Mouse (Mus musculus) limb, embryonic 12.5 days (tissue): Measurements from ENCODE around the gene 7530416G11Rik. TPM values are rescaled to one million over a fixed set of nuclear protein-coding genes. Genes with fewer than 3 reads are reported as not detected.

Source experiments
- ATAC-seq: fragments of 200-750 bp; cut with Nextera tagmentation; 2 replicates; pipeline ENCODE4 v1.8.0; 2017; ENCODE audit warnings: low read depth, moderate TSS enrichment; ENCODE audit not compliant: insufficient number of reproducible peaks, insufficient read depth, low FRiP score, low TSS enrichment
- H3K27ac ChIP-seq: fragments of 300-500 bp; sonication (generic); 2 replicates; pipeline ENCODE4 v1.5.1; 2016; ENCODE audit warnings: mild to moderate bottlenecking, moderate library complexity
- H3K27me3 ChIP-seq: fragments of 300-500 bp; sonication (generic); 2 replicates; pipeline ENCODE4 v1.6.1; 2016; ENCODE audit warnings: mild to moderate bottlenecking, moderate library complexity
- H3K36me3 ChIP-seq: fragments of 300-500 bp; sonication (generic); 2 replicates; pipeline ENCODE4 v1.6.1; 2016; ENCODE audit warnings: mild to moderate bottlenecking, moderate library complexity
- H3K4me1 ChIP-seq: fragments of 300-500 bp; sonication (generic); replicated peaks from 2 replicates; pipeline ENCODE4 v1.6.1; 2016
- H3K4me2 ChIP-seq: fragments of 300-500 bp; sonication (generic); 2 replicates; pipeline ENCODE4 v1.6.1; 2016; ENCODE audit warnings: mild to moderate bottlenecking, moderate library complexity
- H3K4me3 ChIP-seq: fragments of 300-500 bp; sonication (generic); replicated peaks from 2 replicates; pipeline ENCODE4 v1.5.1; 2016; ENCODE audit warnings: mild to moderate bottlenecking
- H3K9ac ChIP-seq: fragments of 300-500 bp; sonication (generic); replicated peaks from 2 replicates; pipeline ENCODE4 v1.6.1; 2016; ENCODE audit warnings: mild to moderate bottlenecking, moderate library complexity
- H3K9me3 ChIP-seq: fragments of 300-500 bp; sonication (generic); 2 replicates; pipeline ENCODE4 v1.6.1; 2016; ENCODE audit warnings: mild to moderate bottlenecking, moderate library complexity
- WGBS: fragments of 180-500 bp; shearing (Covaris S2); methylation state at CpG from one replicate; pipeline ENCODE4 v1.1.7; 2016; 5-methylcytosine and 5-hydroxymethylcytosine counted together
- polyA plus RNA-seq: library from polyadenylated mRNA; unstranded; fragments of >200 nt; fragmentation: Nextera tagmentation; extraction: Ambion mirVana; gene quantifications from 2 replicates; pipeline ENCODE4 v1.2.1, GENCODE M21; 2016

Gene 7530416G11Rik
- polyA plus RNA-seq, 1 experiment from 2014 or later = not detected

DNA sequence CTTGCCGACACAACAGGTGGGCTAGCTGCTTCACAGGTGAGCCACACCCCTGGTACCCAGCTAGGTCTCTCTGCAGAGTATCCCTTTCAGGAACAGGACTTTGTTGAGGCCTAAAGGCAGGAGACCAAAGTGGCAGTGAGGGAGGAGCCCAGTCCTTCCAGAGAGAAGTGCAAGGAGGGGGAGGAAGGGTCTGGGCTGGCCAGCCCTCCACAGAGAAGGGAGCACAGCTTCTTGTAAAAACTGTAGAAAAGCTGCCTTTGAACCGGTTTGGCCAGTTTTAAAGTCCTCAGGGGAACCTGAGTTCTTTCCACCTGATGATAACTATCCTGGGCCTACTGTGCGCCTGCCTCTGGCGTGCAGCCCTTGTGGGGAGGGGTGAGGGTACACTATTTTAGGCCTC lies 16.4 kb upstream of the 7530416G11Rik start:
- no peak; the same call in 1 of the 2 replicates for ATAC-seq

DNA sequence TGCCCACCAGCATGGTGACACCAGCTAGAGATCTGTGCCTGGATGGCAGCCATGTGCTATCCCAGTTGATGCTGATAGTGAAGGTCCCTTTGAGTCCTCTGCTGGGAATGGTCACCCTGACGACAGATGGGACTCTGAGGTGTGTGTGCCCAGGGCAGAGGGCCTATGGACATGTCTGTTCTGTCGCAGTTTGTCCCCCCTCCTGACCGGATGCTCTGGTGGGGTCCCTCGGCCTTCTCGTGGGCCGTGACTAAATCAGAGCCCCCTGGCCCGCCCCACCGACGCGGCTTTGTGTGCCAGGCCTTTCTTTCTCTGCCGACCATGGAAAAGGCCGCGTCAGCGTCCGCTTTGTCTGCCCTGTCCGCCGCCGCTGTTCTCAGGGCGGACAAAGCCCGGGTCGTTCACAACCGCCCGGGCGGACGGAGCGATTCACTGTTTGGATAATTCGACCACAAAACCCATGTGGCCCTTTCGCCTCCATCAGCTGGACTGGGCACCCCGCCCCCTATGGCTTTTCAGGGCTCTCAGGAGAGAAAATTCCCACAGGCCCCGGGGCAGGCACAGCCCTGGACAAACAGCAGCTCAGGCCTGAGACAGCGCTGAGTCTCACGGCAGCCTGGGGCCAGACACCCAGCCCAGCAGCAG lies 4.5 kb upstream of the 7530416G11Rik start:
- no peak overlapping the region for H3K4me3 ChIP-seq
- H3K9ac ChIP-seq = no peak overlapping the region
- H3K4me1 ChIP-seq = no peaks in the 10 kb centered on the region; the same call in 1 of the 2 replicates
- ATAC-seq = no peak
- no peaks in the 10 kb centered on the region for H3K27me3 ChIP-seq
- H3K27ac ChIP-seq = no peak overlapping the region
- H3K36me3 ChIP-seq = no peaks in the 10 kb centered on the region
- no peaks in the 10 kb centered on the region for H3K9me3 ChIP-seq
- WGBS = 83% methylated on average over 32 of the region's 32 CpGs
- no peak overlapping the region for H3K4me2 ChIP-seq

More for the DNA sequence above, 16.4 kb upstream of the 7530416G11Rik start:
- Histone ChIP-seq H3K9ac (no peak overlapping the region), H3K9me3 (no peaks in the 10 kb centered on the region), H3K4me3 (no peak overlapping the region), H3K4me2 (no peak overlapping the region), H3K36me3 (no peaks in the 10 kb centered on the region), H3K4me1 (peaks cover 12% of the 10 kb centered on the region), H3K27me3 (peaks cover 27% of the 10 kb centered on the region), H3K27ac (0 out of 2 replicates have a peak overlapping the region, but pooled peaks have one; percentile 23)
- 50% methylated on average over 4 of the region's 4 CpGs for WGBS

DNA sequence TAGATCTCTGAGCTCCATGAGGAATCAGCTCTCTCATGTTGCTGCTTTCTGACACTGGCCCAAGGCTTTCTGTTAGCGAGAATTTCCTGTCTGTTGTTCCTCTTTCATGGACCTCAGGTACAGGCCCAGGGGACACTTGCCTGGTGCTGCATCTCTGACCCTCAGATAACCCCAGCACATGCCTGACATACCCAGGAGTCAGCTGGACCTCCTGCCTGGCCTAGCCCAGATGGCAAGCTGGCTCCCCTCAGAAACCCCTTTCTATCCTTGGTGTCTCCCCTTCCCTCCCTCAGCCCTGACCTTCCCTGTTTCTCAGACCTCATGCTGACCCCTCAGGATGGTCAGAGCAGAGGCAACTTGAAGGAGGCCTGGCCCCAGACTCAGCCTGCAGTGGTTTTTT lies 3.7 kb upstream of the 7530416G11Rik start:
- Histone ChIP-seq H3K4me1 (no peaks in the 10 kb centered on the region; the same call in 1 of the 2 replicates), H3K9me3 (no peaks in the 10 kb centered on the region), H3K27me3 (no peaks in the 10 kb centered on the region), H3K4me2 (no peak overlapping the region), H3K36me3 (no peaks in the 10 kb centered on the region), H3K4me3 (no peak overlapping the region), H3K27ac (no peak overlapping the region), H3K9ac (no peak overlapping the region)
- ATAC-seq = no peak
- 53% methylated on average over 1 of the region's 1 CpGs for WGBS

- Histone ChIP-seq H3K36me3 (no peaks in the 10 kb centered on the region), H3K9me3 (no peaks in the 10 kb centered on the region), H3K4me2 (no peak overlapping the region), H3K4me1 (no peaks in the 10 kb centered on the region; the same call in 1 of the 2 replicates), H3K9ac (no peak overlapping the region), H3K27me3 (no peaks in the 10 kb centered on the region), H3K27ac (no peak overlapping the region), H3K4me3 (no peak overlapping the region)
- WGBS = 47% methylated on average over 14 of the region's 14 CpGs
- ATAC-seq = no peak
Measured at GRCm38 (mm10) chr15:85505118-85505925, 2.3 kb upstream of the 7530416G11Rik start.

DNA sequence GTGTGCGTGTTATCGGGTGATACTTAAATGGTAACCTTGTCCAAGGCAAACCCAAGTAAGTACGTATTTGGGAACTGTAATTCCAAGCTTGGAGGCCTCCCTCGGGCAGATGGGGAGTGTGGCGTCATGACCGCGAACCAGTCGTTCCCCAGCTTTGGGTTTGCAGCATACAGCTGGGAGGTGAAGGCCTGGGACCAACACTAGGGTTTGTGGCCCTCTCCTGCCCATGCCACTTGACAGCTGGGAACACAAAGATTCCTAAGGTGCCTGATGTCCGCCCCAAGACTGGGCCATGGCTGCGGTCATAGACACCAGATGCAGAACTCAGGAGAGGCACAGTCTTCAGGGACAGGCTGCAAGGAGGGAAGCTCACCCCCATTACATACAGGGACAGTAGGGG lies 2.8 kb downstream of the 7530416G11Rik start:
- Histone ChIP-seq H3K9ac (no peak overlapping the region), H3K4me1 (peaks cover 2% of the 10 kb centered on the region; the same call in 1 of the 2 replicates), H3K9me3 (no peaks in the 10 kb centered on the region), H3K27ac (no peak overlapping the region), H3K4me2 (no peak overlapping the region), H3K36me3 (no peaks in the 10 kb centered on the region), H3K4me3 (no peak overlapping the region), H3K27me3 (peaks cover 28% of the 10 kb centered on the region)
- 81% methylated on average over 10 of the region's 10 CpGs for WGBS
- no peak for ATAC-seq

GRCm38 (mm10) chr15:85497981-85498475 lies 5.0 kb downstream of the 7530416G11Rik start:
- Histone ChIP-seq H3K27ac (no peak overlapping the region), H3K4me3 (no peak overlapping the region), H3K9ac (no peak overlapping the region), H3K27me3 (peaks cover 50% of the 10 kb centered on the region), H3K9me3 (no peaks in the 10 kb centered on the region), H3K36me3 (no peaks in the 10 kb centered on the region), H3K4me1 (peaks cover 8% of the 10 kb centered on the region; the same call in 1 of the 2 replicates), H3K4me2 (no peak overlapping the region)
- WGBS = 68% methylated on average over 10 of the region's 10 CpGs
- ATAC-seq = no peak

DNA sequence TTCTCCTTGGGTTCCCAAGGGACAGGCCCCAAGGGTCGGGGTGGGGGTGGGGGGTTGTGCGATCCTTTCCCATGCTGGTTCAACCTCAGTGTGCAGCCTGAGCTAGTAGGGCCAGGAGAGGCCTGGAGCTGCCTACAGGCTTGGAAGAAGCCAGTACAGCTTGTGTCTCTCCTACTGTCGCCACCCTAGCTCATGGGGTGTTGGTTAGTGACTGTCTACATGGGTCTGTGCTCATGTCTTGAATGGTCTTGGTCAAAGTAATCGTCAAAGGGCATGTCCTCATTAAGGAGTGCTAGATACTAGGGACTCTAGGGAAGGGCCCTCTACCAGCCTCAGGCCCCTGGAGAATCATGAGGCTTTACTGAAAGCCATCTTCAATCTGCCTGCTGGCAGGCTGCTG lies 5.5 kb downstream of the 7530416G11Rik start:
- Histone ChIP-seq H3K4me1 (peaks cover 8% of the 10 kb centered on the region; the same call in 1 of the 2 replicates), H3K27me3 (peaks cover 55% of the 10 kb centered on the region), H3K4me3 (no peak overlapping the region), H3K36me3 (no peaks in the 10 kb centered on the region), H3K4me2 (no peak overlapping the region), H3K9me3 (no peaks in the 10 kb centered on the region), H3K9ac (no peak overlapping the region), H3K27ac (no peak overlapping the region)
- WGBS = 94% methylated on average over 4 of the region's 4 CpGs
- ATAC-seq = no peak

GRCm38 (mm10) chr15:85494163-85494621 lies 8.8 kb downstream of the 7530416G11Rik start:
- H3K4me1 ChIP-seq = peaks cover 8% of the 10 kb centered on the region; the same call in 1 of the 2 replicates
- H3K4me3 ChIP-seq = no peak overlapping the region
- peaks cover 77% of the 10 kb centered on the region for H3K27me3 ChIP-seq
- ATAC-seq = no peak
- H3K27ac ChIP-seq = no peak overlapping the region
- H3K4me2 ChIP-seq = no peak overlapping the region
- H3K9ac ChIP-seq = no peak overlapping the region
- no peaks in the 10 kb centered on the region for H3K9me3 ChIP-seq
- H3K36me3 ChIP-seq = no peaks in the 10 kb centered on the region
- 6% methylated on average over 11 of the region's 11 CpGs for WGBS

DNA sequence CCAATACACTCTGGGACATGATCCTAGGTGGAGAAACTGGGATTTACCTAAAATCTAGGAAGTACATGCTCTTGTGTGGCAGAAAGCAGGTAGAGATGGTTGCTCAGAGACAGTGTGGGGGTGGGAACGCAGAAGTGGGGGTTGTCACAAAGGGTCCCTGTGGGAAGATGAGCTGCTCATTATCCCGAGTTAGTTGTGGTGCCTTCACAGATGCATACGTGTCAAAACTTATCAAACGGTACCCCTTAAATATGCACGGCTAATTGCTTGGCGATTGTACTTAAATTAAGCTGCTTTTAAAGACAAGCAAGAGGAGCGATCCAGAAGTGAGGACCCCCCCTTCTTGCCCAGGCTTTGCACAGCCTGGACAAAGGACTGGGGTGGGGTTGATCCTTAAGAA lies 13.3 kb downstream of the 7530416G11Rik start:
- H3K9ac ChIP-seq = no peak overlapping the region
- peaks cover 44% of the 10 kb centered on the region for H3K27me3 ChIP-seq
- H3K27ac ChIP-seq = no peak overlapping the region
- no peaks in the 10 kb centered on the region for H3K9me3 ChIP-seq
- H3K4me1 ChIP-seq = peaks cover 6% of the 10 kb centered on the region; the same call in 1 of the 2 replicates
- 82% methylated on average over 7 of the region's 7 CpGs for WGBS
- ATAC-seq = no peak
- no peak overlapping the region for H3K4me2 ChIP-seq
- no peak overlapping the region for H3K4me3 ChIP-seq
- H3K36me3 ChIP-seq = no peaks in the 10 kb centered on the region

- Histone ChIP-seq H3K27ac (no peak overlapping the region), H3K9ac (no peak overlapping the region), H3K36me3 (no peaks in the 10 kb centered on the region), H3K4me3 (no peak overlapping the region), H3K27me3 (peaks cover 36% of the 10 kb centered on the region), H3K4me1 (no peaks in the 10 kb centered on the region), H3K4me2 (no peak overlapping the region), H3K9me3 (no peaks in the 10 kb centered on the region)
- ATAC-seq = no peak
- WGBS = 81% methylated on average over 10 of the region's 10 CpGs
Measured at GRCm38 (mm10) chr15:85488900-85489299, 14.1 kb downstream of the 7530416G11Rik start.

DNA sequence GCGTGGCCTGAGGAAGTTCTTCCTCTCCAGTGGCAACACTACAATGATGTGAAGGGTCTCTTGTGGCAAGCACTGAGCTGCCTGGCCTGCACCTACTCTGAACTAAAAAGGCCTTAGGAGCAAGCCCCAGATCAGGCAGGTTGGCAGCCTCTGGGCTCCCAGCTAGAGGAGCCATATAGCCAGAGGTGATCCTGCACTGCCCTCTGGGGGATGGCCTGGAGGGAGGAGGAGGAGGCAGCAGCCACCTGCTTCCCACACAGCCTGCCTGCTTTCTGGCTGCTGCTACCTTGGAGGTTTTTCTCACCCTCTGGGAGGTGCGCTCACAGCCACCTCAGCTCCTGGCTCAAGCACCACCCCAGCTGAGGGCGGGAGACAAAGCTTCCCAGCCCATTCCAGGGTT lies 22.4 kb downstream of the 7530416G11Rik start:
- 22% methylated on average over 3 of the region's 3 CpGs for WGBS
- Histone ChIP-seq H3K4me2 (no peak overlapping the region), H3K4me3 (no peak overlapping the region), H3K9me3 (no peaks in the 10 kb centered on the region), H3K4me1 (no peaks in the 10 kb centered on the region; the same call in none of the 2 replicates), H3K27me3 (peaks cover 41% of the 10 kb centered on the region), H3K9ac (no peak overlapping the region), H3K27ac (no peak overlapping the region), H3K36me3 (no peaks in the 10 kb centered on the region)
- no peak for ATAC-seq
